Mouse (Mus musculus): ENCODE results near the gene Olfr675.
"Not testable (repeated sequence)": the region's sequence is repeated elsewhere in the genome, so short reads cannot be mapped to it uniquely, and the experiment has no call there.

Olfr675 gene

DNA sequence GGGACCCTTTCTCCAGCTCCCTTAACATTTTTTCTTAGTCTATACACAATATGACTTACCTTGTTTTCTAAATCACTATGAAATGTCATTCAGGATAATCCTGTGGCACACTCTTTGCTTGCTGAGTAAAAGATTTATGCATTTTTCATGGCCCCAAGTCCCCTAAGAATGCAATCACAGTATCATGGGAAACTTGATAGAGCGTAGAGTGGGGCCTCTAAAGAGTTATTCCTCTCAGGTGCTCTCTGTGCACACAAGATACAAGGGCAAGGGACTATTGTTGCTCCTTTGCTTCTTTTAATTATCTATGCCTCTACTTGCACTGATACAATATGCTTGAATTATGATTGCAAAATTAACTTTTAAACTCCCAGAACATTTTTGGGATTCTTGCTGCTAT is at the start of gene Olfr675:
Olfr675 (minus strand) TSS at position 101 of the 400 bp plus-strand sequence.
- DNase-seq (ENCODE audit: low spot score): no peak

DNA sequence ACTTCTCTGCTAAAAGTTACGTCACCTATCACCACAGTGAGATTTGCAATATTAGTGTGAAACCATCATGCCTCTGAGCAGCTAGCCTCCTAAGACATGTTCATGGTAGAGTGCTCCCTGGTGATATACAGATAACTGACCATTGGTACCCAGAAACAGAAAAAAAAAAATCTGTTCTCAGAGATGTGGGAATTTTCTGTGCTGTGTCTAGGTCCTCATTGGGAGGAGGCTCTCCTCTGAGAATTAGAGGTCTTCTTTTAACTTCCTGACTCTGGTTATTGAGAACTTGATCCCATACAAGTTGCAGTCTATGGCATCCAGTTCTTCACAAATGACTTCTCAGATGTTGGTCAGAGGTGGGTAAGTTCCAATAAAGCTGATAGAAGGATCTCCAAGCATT is 35.9 kb upstream of the Olfr675 start, which contains the start of gene Olfr678:
Olfr678 (plus strand) TSS at position 301 of the 400 bp plus-strand sequence.
- no peak for DNase-seq (ENCODE audit: low spot score)

DNA sequence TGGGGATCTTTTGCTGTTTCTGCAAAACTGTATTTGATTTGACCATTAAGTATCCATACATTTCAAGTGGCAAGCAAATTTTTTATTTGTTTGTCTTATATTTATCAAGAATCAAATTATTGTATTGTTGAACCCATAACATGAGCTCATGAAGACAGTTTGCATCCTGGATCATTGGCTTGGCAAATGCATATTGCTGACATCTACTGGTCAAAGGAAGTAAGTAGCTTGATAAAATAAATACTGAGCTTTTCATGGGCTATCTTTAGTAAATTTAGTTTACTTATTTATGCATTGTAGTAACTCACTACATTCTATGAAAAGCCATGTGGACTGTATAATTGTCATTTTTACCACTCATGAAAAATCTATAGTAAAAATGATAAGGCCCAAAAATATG is 30.7 kb upstream of the Olfr675 start:
- no peak for DNase-seq (ENCODE audit: low spot score)

DNA sequence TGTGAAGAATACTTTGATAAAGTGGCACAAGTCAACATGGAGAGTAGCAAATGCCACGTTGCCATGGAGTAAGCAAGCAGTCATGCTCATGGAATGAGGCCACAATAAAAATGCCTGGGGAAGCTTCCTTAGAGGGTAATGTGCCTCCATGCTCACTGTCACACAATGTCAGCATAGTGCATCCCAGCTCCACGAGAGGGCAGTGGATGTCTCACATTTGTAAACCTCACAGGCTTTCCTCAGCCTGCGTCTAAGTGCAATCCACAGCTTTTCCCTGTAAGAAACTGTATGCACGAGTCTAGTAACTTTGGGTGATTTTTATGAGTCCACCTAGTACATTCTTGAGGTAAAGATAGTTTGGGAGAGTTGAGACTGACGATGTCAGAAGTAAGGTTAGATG is 5.6 kb upstream of the Olfr675 start:
- not testable (repeated sequence) for DNase-seq (ENCODE audit: low spot score)

DNA sequence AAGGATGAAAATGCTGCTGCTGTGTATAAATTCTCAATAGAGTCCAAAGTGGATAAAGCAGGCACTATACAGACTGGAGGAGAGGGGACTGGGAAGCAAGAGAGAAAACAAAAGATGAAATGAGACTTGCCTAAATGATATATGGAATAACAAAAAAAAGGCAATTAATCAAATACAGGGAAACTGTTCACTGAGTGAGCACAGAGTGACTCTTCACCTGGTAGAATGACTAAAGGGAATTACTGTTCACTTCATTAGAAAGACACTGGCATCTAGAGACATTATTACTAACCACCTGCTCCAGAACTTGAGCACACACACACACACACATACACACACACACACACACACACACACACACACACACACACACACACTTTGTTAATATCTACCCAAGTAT is 4.1 kb upstream of the Olfr675 start, which contains the start of gene Olfr676:
Olfr676 (plus strand) TSS at position 301 of the 400 bp plus-strand sequence.
- no peak for DNase-seq (ENCODE audit: low spot score)

DNA sequence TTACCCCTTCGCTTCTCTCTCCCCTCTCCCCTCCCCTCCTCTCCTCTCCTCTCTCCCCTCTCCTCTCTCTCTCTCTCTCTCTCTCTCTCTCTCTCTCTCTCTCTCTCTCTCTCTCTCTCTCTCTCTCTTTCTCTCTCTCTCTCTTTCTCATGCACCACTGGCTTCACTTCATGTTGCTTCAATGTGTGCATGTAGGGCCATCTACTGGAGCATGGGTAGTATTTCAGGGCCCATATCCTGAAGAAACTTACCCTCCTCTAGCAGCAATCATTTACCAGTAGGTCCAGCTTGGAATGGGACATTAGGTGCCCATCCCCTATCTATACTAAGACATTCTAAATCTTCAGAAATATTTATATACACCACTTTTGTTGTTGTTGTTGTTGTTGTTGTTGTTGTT is 5.7 kb downstream of the Olfr675 start:
- DNase-seq (ENCODE audit: low spot score): no peak

DNA sequence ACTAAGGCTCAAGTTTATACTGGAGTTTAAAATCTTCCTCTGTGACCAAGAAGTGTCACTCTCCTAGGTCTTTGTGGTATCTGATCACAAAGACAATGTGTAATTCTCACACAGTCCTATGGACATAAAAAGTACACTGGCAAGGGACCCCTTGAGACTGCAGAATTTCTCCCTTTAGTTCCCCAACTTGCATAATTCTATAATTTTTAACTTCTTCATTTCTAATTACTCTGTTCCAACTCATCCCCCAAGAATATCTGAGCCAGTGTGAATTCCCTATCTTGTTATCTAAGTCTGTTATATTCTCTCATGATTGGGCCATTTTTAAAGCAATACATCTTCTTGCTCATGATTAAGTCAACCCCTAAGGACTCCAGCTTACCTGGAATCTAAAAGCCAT is 26.3 kb downstream of the Olfr675 start, which contains the start of gene Olfr672:
Olfr672 (minus strand) TSS at position 101 of the 400 bp plus-strand sequence.
- no peak for DNase-seq (ENCODE audit: low spot score)

DNA sequence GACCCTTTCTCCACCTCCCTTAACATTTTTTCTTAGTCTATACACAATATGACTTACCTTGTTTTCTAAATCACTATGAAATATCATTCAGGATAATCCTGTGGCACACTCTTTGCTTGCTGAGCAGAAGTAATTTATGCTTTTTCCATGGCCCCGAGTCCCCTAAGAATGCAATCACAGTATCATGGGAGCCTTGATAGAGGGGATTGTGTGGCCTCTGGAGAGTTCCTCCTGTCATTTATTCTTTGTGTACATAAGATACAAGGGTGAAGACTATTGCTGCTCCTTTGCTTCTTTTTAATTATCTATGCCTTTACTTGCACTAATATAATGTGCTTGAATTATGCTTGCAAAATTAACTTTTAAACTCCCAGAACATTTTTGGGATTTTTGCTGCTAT is 49.2 kb downstream of the Olfr675 start, which contains the start of gene Olfr671:
Olfr671 (minus strand) TSS at position 101 of the 400 bp plus-strand sequence.
- DNase-seq (ENCODE audit: low spot score): no peak

DNA sequence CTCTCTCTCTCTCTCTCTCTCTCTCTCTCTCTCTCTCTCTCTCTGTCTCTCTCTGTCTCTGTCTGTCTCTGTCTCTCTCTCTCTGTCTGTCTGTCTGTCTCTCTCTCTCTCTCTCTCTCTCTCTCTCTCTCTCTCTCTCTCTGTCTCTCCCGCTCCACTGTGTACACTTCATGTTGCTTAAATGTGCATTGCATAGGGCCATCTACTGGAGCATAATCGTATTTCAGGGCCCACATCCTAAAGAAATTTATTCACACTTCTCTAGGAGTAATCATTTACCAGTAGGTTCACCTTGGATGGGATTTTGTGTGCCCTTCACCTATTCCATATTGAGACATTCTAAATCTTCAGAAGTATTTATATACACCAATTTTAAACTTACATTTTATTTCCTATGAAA is 55.8 kb downstream of the Olfr675 start:
- DNase-seq (ENCODE audit: low spot score): not testable (repeated sequence)

Measured in layer of hippocampus, adult 9-10 months (tissue).